Mouse (Mus musculus) MEL (cell line): Measurements from ENCODE around the gene Wdr70. TPM values are rescaled to one million over a fixed set of nuclear protein-coding genes. Genes with fewer than 3 reads are reported as not detected.

Experiments used
- DNase-seq: peaks from one replicate; pipeline ENCODE4 v3.0.0; 2011; ENCODE audit warnings: low read depth, low spot score
- H3K27ac ChIP-seq: 2 replicates; pipeline ENCODE4 v1.5.1; 2012; ENCODE audit warnings: low read depth, mild to moderate bottlenecking, control low read depth, low read length, moderate library complexity; ENCODE audit not compliant: control insufficient read depth
- H3K27me3 ChIP-seq, 2 experiments: fragments of 150-350 bp in 1 of 2; sonication (generic) in 1 of 2; 2 replicates each; pipeline ENCODE4 v1.6.1; 2012; ENCODE audit warnings: low read length in 2 of 2, mild to moderate bottlenecking in 2 of 2, improper control_type of control experiment in 1 of 2, moderate library complexity in 1 of 2; ENCODE audit not compliant: insufficient read depth in 2 of 2, control insufficient read depth in 1 of 2
- H3K36me3 ChIP-seq, 2 experiments: 2 replicates each; pipeline ENCODE4 v1.6.1; 2012 to 2014; ENCODE audit warnings: low read length in 2 of 2, improper control_type of control experiment in 1 of 2, inconsistent platforms in 1 of 2, mild to moderate bottlenecking in 1 of 2; ENCODE audit not compliant: insufficient read depth in 2 of 2, control insufficient read depth in 1 of 2
- H3K4me1 ChIP-seq, 2 experiments: fragments of 150-350 bp in 1 of 2; sonication (generic) in 1 of 2; 2 replicates each; pipeline ENCODE4 v1.6.1; 2012; ENCODE audit warnings: low read length in 2 of 2, improper control_type of control experiment in 1 of 2, mild to moderate bottlenecking in 1 of 2; ENCODE audit not compliant: insufficient read depth in 2 of 2, control insufficient read depth in 1 of 2
- H3K4me3 ChIP-seq, 2 experiments: fragments of 150-350 bp in 1 of 2; sonication (generic) in 1 of 2; 2 replicates each; pipeline ENCODE4 v1.5.1; 2012; ENCODE audit warnings: low read depth in 2 of 2, low read length in 2 of 2, mild to moderate bottlenecking in 2 of 2, moderate library complexity in 2 of 2, control low read depth in 1 of 2, improper control_type of control experiment in 1 of 2; ENCODE audit not compliant: control insufficient read depth in 1 of 2, insufficient read depth in 1 of 2
- H3K79me2 ChIP-seq: 2 replicates; pipeline ENCODE4 v1.6.1; 2012; ENCODE audit warnings: mild to moderate bottlenecking, low read length, moderate library complexity; ENCODE audit not compliant: control insufficient read depth, poor library complexity, insufficient read depth
- H3K9ac ChIP-seq: 2 replicates; pipeline ENCODE4 v1.6.1; 2012; ENCODE audit warnings: low read depth, mild to moderate bottlenecking, control low read depth, low read length, moderate library complexity; ENCODE audit not compliant: control insufficient read depth, poor library complexity, severe bottlenecking
- H3K9me3 ChIP-seq: fragments of 150-350 bp; sonication (generic); replicated peaks from 2 replicates; pipeline ENCODE4 v1.6.1; 2012; ENCODE audit warnings: mild to moderate bottlenecking, low read length, improper control_type of control experiment, moderate library complexity; ENCODE audit not compliant: insufficient read depth
- CHD2 ChIP-seq: IDR thresholded peaks from 2 replicates; pipeline ENCODE4 v1.6.1; 2011; ENCODE audit warnings: low read length, improper control_type of control experiment
- E2F4 ChIP-seq: IDR thresholded peaks from 2 replicates; pipeline ENCODE4 v1.6.1; 2011; ENCODE audit warnings: low read depth, low read length, improper control_type of control experiment, borderline replicate concordance
- ELF1 ChIP-seq: IDR thresholded peaks from 2 replicates; pipeline ENCODE4 v1.6.1; 2014; ENCODE audit warnings: low read depth, mild to moderate bottlenecking, inconsistent platforms, low read length, improper control_type of control experiment, moderate library complexity
- ETS1 ChIP-seq: IDR thresholded peaks from 2 replicates; pipeline ENCODE4 v1.6.1; 2012; ENCODE audit warnings: low read depth, mild to moderate bottlenecking, inconsistent platforms, low read length, improper control_type of control experiment, moderate library complexity
- GABPA ChIP-seq: IDR thresholded peaks from 2 replicates; pipeline ENCODE4 v1.6.1; 2012; ENCODE audit warnings: low read depth, mild to moderate bottlenecking, inconsistent platforms, low read length, improper control_type of control experiment, moderate library complexity
- GATA1 ChIP-seq: IDR thresholded peaks from 2 replicates; pipeline ENCODE4 v1.6.1; 2011; ENCODE audit warnings: low read depth, low read length, improper control_type of control experiment
- HCFC1 ChIP-seq: IDR thresholded peaks from 2 replicates; pipeline ENCODE4 v1.6.1; 2012; ENCODE audit warnings: low read depth, mild to moderate bottlenecking, inconsistent platforms, low read length, improper control_type of control experiment, moderate library complexity
- JUND ChIP-seq: IDR thresholded peaks from 2 replicates; pipeline ENCODE4 v1.6.1; 2011; ENCODE audit warnings: low read depth, mild to moderate bottlenecking, improper control_type of control experiment, low read length
- KAT2A ChIP-seq: conservative IDR thresholded peaks from 2 replicates; pipeline ENCODE4 v1.6.1; 2012; ENCODE audit warnings: low read depth, low read length, improper control_type of control experiment, inconsistent platforms
- MAFK ChIP-seq: IDR thresholded peaks from 2 replicates; pipeline ENCODE4 v1.6.1; 2011; ENCODE audit warnings: low read depth, mild to moderate bottlenecking, low read length, improper control_type of control experiment, borderline replicate concordance
- MAX ChIP-seq: IDR thresholded peaks from 2 replicates; pipeline ENCODE4 v1.6.1; 2011; ENCODE audit warnings: low read length, improper control_type of control experiment
- MAZ ChIP-seq: IDR thresholded peaks from 2 replicates; pipeline ENCODE4 v1.6.1; 2012; ENCODE audit warnings: low read depth, mild to moderate bottlenecking, inconsistent platforms, low read length, improper control_type of control experiment
- MEF2A ChIP-seq: IDR thresholded peaks from 2 replicates; pipeline ENCODE4 v1.6.1; 2014; ENCODE audit warnings: low read depth, mild to moderate bottlenecking, inconsistent platforms, low read length, improper control_type of control experiment; ENCODE audit not compliant: poor library complexity, insufficient replicate concordance, severe bottlenecking; ENCODE audit errors: extremely low read depth
- MXI1 ChIP-seq: IDR thresholded peaks from 2 replicates; pipeline ENCODE4 v1.6.1; 2011; ENCODE audit warnings: mild to moderate bottlenecking, low read depth, low read length, improper control_type of control experiment
- MYB ChIP-seq: IDR thresholded peaks from 2 replicates; pipeline ENCODE4 v1.6.1; 2011; ENCODE audit warnings: mild to moderate bottlenecking, low read depth, low read length, improper control_type of control experiment
- MYC ChIP-seq: IDR thresholded peaks from 2 replicates; pipeline ENCODE4 v1.6.1; 2011; ENCODE audit warnings: low read depth, mild to moderate bottlenecking, low read length, improper control_type of control experiment, moderate library complexity
- NELFE ChIP-seq: IDR thresholded peaks from 2 replicates; pipeline ENCODE4 v1.6.1; 2011; ENCODE audit warnings: low read depth, low read length, improper control_type of control experiment
- NRF1 ChIP-seq: IDR thresholded peaks from 2 replicates; pipeline ENCODE4 v1.6.1; 2014; ENCODE audit warnings: low read depth, mild to moderate bottlenecking, inconsistent platforms, low read length, improper control_type of control experiment, moderate library complexity; ENCODE audit not compliant: poor library complexity, insufficient read depth, severe bottlenecking
- POLR2A ChIP-seq, 2 experiments: IDR thresholded peaks; 2 replicates each; pipeline ENCODE4 v1.6.1; 2011 to 2012; ENCODE audit warnings: low read length in 2 of 2, mild to moderate bottlenecking in 2 of 2, control low read depth in 1 of 2, improper control_type of control experiment in 1 of 2, low read depth in 1 of 2, moderate library complexity in 1 of 2; ENCODE audit not compliant: control insufficient read depth in 1 of 2, insufficient read depth in 1 of 2, poor library complexity in 1 of 2
- POLR2AphosphoS2 ChIP-seq: IDR thresholded peaks from 2 replicates; pipeline ENCODE4 v1.6.1; 2011; ENCODE audit warnings: low read length, improper control_type of control experiment
- POLR2AphosphoS5 ChIP-seq: IDR thresholded peaks from 2 replicates; pipeline ENCODE4 v1.6.1; 2012; ENCODE audit warnings: low read depth, borderline replicate concordance, mild to moderate bottlenecking, inconsistent platforms, low read length, moderate library complexity, mixed read lengths
- RAD21 ChIP-seq: IDR thresholded peaks from 2 replicates; pipeline ENCODE4 v1.6.1; 2011; ENCODE audit warnings: mild to moderate bottlenecking, low read depth, low read length, improper control_type of control experiment
- RCOR1 ChIP-seq: IDR thresholded peaks from 2 replicates; pipeline ENCODE4 v1.6.1; 2012; ENCODE audit warnings: low read depth, mild to moderate bottlenecking, inconsistent platforms, low read length, improper control_type of control experiment
- TBP ChIP-seq: IDR thresholded peaks from 2 replicates; pipeline ENCODE4 v1.8.0; 2011; ENCODE audit warnings: low read depth, low read length, improper control_type of control experiment
- TCF12 ChIP-seq: IDR thresholded peaks from 2 replicates; pipeline ENCODE4 v1.6.1; 2014; ENCODE audit warnings: low read depth, mild to moderate bottlenecking, inconsistent platforms, low read length, improper control_type of control experiment, moderate library complexity
- ZMIZ1 ChIP-seq: IDR thresholded peaks from 2 replicates; pipeline ENCODE4 v1.6.1; 2012; ENCODE audit warnings: low read depth, mild to moderate bottlenecking, inconsistent platforms, low read length, improper control_type of control experiment, moderate library complexity
- ZNF384 ChIP-seq: IDR thresholded peaks from 2 replicates; pipeline ENCODE4 v1.6.1; 2012; ENCODE audit warnings: low read depth, mild to moderate bottlenecking, inconsistent platforms, low read length, improper control_type of control experiment
- polyA plus RNA-seq, 2 experiments: library from polyadenylated mRNA; stranded (reverse) in 1 of 2; unstranded in 1 of 2; fragments of >175 nt in 1 of 2; fragments of >200 nt in 1 of 2; gene quantifications; 2 replicates each; pipeline versions ENCODE4 v1.2.1 to v1.2.4; 2012; ENCODE audit warnings: low replicate concordance in 2 of 2, low read depth in 1 of 2; ENCODE audit not compliant: insufficient read length in 2 of 2, insufficient read depth in 1 of 2, missing spikeins in 1 of 2
- total RNA-seq: library from RNA; depleted of rRNA; stranded (reverse); fragments of 300-350 nt; gene quantifications from 2 replicates; pipeline ENCODE4 v1.2.3, GENCODE M21; 2012

Gene Wdr70
- total and polyA plus RNA-seq, 3 experiments, result 40.7 to 48.8 TPM; not detected in 1

DNA sequence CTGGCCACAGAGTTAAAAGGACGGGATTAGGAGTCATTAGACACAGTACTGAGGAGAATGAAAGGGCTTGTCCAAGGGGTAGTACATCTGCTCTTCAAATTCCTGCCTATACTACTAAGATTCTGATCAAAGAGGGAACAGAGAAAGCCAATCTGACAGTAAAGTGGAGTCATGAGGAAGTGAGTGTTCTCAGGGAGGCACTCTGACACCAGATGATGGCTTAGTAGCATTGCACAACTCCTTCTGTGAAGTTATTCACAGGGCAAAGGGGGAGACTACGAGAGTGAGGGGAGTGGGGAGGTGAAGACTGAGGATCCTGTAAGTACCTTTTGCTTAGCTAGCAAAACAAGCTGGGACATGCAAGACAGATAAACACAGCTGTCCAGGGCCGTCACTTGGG lies 61.2 kb downstream of the Wdr70 start:
- no peak for TF ChIP-seq MEF2A
- no peak for TF ChIP-seq MAZ
- TF ChIP-seq GABPA, result no peak
- TF ChIP-seq RAD21, result no peak
- no peak for TF ChIP-seq MYC
- TF ChIP-seq ETS1, result no peak
- no peak for TF ChIP-seq GATA1
- TF ChIP-seq HCFC1, result no peak
- no peak for TF ChIP-seq MAX
- TF ChIP-seq NRF1, result no peak
- no peak for TF ChIP-seq MAFK
- TF ChIP-seq KAT2A, result no peak
- no peak for TF ChIP-seq POLR2AphosphoS2
- no peak for TF ChIP-seq MYB
- no peak for TF ChIP-seq ELF1
- no peak for TF ChIP-seq MXI1
- no peak for TF ChIP-seq JUND
- TF ChIP-seq NELFE, result no peak
- DNase-seq, result no peak
- Histone ChIP-seq H3K27ac (no peak overlapping the region), H3K79me2 (no peaks in the 10 kb centered on the region), H3K9me3 (no peaks in the 10 kb centered on the region), H3K36me3 (peaks cover 0 to 7% of the 10 kb centered on the region in 2 experiments; a peak in 2 of 4 replicates), H3K4me3 (no peak overlapping the region), H3K9ac (no peak overlapping the region), H3K4me1 (no peaks in the 10 kb centered on the region), H3K27me3 (no peaks in the 10 kb centered on the region)

DNA sequence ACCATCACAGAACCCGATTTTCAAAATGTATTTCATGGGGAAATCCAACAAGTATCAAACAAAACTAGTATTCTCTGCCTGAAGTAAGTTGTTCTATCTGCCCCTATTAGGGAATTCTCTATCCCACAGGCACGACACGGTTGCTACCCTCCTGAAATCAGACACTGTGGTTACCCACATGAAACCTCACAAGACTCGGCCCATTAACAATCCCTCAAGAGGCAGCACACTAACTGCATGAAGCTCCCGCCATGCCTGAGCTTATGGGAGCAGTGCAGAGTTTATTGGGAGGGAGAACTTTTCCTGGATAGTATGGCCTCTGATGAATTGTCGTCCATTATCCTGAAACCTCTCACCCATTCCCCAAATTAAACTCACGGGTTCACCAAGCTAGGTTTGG lies 67.8 kb downstream of the Wdr70 start:
- H3K4me3 ChIP-seq, result no peak overlapping the region
- H3K27me3 ChIP-seq, result no peaks in the 10 kb centered on the region
- no peak overlapping the region for H3K9ac ChIP-seq
- H3K79me2 ChIP-seq, result no peaks in the 10 kb centered on the region
- H3K9me3 ChIP-seq, result no peaks in the 10 kb centered on the region
- no peak for DNase-seq
- H3K27ac ChIP-seq, result no peak overlapping the region
- peaks cover 0 to 5% of the 10 kb centered on the region in 2 experiments; a peak in 1 of 4 replicates for H3K36me3 ChIP-seq
- no peaks in the 10 kb centered on the region for H3K4me1 ChIP-seq
- TF ChIP-seq ZMIZ1 (no peak), HCFC1 (no peak), TCF12 (no peak), CHD2 (no peak), NELFE (no peak), TBP (no peak), JUND (no peak), ETS1 (no peak), POLR2AphosphoS5 (no peak), POLR2A (IDR thresholded peaks at IDR 0.05; ENCODE audit: control insufficient read depth in 1 of 2, insufficient read depth in 1 of 2, low read depth in 1 of 2, low read length in 2 of 2, poor library complexity in 1 of 2) (no peak), NRF1 (no peak), ZNF384 (no peak), MXI1 (no peak), MAZ (no peak), E2F4 (no peak), RCOR1 (no peak)
